Mouse (Mus musculus): ENCODE results near the gene Tuba1c.
A peak's percentile ranks its signal among the peaks of the same experiment; 100 is the strongest.
"Not testable (repeated sequence)": the region's sequence is repeated elsewhere in the genome, so short reads cannot be mapped to it uniquely, and the experiment has no call there.

Tuba1c gene

DNA sequence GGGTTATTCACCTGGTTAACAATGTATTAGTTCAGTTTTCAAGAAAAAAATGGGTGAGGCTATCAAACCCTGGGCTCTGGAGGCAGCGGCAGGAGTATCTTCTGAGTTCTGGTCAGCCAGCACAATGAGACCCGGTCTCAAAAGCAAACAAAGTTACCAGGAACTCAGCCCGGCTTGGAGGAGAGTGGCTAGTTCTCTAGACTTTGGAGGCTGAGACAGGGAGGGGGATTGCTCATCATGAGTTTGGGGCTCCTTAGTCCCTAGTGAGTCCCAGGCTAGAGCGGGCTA lies 1.6 kb downstream of the Tuba1c start:
- DNase-seq, result no peak

DNA sequence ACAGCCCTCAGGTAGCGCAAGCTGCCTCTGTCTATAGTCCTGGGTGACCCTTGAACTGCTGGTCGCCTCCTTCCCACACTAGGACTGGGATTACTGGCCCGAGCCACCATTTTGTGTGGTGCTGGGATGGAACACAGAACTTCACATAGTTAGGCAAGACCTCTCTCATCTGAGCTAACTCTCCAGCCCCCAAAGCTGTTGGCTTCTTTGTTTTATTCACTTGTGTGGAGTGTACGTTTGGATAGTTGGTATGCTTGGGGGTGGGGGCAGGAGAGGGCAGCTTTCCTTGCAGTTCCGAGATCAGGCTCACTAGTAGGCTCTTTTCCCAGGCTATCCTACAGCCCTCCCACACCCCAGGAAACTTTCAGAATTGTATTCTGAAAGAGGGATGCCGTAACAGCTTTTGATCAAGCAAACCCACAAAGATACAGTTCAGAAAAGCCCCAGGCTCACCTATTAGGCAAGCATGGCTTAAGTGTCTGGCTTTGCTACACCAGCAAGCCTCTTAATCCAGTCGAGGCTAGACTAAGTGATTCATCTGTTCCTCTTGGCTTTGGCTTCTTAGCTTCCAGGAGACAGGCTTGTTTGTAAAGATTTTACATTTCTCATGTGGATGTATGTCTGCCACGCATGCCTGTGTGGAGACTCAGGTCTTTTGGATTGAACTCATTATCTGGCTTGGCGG lies 2.5 kb downstream of the Tuba1c start:
- no peak for DNase-seq

DNA sequence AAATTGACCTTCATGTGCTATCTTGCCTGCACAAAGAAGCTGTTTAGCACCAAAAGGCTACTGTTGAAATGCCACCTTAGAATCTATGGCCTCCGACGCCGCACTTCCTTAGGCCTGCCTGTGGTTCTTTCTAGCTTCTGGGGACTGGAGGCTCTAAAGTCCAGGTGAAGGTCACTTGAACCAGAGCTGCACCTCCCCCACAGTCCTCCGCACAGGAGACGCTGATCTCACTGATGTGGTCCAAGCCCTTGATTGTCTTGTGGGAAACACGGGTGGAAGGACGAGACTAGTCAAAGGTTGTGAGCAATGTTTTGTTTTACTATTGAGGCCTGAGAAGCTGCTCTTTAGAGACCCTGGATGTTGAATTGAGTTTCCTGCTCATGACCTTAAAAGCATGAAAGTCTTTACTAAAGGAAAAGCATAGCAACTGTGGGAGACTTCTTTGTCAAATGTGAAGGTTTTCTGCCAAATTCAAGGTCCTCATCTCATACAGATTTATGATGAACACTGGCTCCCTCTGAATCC lies 3.1 kb downstream of the Tuba1c start:
- no peak for DNase-seq

DNA sequence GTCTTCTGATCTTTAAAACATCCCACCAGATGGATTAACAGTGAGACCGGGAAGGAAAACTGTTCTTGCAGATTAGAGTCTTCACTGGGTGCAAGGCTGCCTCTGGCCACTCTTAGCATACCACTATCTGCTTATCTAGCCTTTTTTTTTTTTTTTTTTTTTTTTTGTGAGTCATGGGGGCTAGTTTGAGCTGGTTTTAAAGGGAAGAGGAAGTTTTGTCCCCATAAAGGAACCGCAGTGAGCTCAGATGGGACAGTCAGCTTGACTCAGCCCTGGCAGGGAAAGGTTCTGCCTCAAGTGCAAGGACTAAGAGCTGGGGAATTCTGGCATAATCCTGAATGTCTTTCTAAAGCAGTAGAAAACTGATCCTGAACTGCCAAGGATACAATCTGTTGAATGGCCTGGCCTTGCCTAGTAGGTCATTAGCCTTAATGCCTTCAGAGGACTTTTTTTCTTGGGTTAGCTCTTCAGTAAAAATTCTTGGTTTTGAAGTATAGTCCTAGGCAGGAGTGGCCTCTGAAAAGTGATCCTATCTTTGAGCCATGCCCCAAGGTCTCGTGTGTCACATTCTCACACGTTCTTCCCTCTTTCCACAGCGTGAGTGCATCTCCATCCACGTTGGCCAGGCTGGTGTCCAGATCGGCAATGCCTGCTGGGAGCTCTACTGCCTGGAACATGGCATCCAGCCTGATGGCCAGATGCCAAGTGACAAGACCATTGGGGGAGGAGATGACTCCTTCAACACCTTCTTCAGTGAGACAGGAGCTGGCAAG lies 4.0 kb downstream of the Tuba1c start:
- DNase-seq, result peak; percentile 43

DNA sequence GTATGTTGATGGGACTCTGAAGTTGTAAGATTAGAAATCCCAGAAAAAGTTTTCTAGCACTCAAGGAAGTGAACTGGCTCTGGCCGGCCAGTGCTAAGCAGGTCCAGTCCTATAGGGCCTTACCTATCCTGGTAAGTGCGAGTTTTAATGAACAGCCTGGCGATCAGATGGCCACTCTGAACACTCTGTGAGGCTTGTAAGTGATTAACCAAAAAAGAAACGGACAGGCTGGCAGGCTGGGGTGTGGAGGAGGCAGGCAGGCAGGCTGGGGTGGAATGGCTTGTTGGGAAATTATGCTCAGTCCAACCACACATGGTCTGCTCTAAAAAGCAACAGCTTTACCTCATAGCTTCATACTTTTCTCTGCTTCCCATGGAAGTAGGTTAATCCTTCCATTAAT lies 5.7 kb downstream of the Tuba1c start:
- DNase-seq, result no peak

DNA sequence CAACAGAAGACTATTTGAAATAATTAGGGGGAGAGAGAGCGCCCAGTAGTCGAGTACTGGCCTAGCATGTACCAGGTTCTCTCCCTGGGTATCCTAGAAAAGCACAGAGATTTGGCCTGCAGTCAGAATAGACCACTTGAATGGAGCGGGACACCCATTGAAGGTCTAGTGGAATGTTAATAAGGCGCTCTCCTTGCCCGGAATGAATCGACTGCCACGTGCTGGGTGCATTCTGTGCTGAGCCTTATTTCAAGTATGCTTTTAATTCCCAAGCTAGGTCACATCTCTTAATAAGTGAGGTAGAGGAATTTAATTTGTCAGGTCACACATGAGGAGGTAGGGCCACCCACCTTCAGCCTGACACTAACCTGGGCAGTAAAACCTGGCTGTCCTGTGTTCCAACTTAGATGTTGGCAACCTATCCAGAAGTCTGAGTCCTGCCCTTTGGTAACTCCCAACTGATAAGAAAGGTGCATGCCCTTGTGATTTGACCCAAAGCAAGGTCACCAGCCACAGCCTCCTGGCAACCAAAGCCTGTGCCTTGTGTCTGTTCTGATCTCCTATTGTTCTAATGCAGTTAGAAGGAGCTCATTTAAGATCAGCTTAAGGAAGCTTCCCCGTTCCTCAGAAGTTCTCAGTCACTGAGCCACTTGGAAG lies 6.7 kb downstream of the Tuba1c start:
- no peak for DNase-seq

DNA sequence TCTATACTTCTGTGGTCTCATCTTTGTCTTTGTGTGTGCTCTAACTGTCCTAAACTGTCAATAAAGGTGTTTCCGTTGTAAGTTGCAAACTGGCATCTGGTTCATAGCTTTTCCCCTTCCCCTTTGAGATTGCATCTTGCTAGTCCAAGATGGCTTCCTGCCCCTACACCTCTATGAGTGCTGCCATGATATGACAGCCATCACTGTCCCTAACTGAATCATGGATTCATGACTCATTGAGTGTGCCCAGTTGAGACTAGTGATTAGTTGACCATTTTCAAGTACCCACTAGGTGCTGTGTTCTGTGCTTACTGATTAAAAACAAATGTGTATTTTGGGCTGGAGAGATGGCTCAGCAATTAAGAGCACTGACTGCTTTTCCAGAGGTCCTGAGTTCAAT lies 8.3 kb downstream of the Tuba1c start:
- no peak for DNase-seq

DNA sequence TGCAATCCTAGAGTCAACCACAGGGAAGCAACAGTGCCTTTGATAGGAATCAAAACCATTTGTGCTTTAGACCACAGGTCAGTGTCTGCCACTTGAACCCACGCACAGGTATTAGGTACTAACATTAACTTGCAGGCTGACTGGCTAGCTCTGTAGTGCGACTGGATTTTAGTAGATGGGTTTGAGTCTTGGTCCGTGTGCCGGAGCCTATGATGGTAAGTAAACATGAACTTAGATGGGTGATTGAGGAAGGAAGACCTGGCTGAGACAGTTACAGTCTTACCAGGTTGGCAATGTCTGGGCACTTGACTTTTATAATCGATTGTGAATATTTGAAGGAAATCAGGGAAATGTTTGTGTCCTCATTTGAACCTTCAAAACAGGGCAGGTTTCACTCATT lies 9.1 kb downstream of the Tuba1c start:
- DNase-seq, result no peak

DNA sequence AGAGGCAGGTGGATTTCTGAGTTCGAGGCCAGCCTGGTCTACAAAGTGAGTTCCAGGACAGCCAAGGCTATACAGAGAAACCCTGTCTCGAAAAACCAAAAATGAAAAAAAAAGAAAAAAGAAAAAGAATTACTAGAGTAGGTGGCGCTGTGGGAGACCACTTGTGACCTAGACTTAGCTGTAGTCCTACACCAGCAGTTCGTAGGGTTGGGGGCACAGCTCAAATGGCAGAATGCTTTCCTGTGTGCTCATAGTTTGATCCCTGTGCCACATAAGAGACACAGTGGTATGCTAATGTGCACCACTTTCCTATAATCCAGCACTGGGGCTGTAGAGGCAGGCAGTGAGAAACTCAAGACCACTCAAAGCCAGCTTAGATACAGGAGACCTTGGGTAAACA lies 9.6 kb downstream of the Tuba1c start:
- no peak for DNase-seq

DNA sequence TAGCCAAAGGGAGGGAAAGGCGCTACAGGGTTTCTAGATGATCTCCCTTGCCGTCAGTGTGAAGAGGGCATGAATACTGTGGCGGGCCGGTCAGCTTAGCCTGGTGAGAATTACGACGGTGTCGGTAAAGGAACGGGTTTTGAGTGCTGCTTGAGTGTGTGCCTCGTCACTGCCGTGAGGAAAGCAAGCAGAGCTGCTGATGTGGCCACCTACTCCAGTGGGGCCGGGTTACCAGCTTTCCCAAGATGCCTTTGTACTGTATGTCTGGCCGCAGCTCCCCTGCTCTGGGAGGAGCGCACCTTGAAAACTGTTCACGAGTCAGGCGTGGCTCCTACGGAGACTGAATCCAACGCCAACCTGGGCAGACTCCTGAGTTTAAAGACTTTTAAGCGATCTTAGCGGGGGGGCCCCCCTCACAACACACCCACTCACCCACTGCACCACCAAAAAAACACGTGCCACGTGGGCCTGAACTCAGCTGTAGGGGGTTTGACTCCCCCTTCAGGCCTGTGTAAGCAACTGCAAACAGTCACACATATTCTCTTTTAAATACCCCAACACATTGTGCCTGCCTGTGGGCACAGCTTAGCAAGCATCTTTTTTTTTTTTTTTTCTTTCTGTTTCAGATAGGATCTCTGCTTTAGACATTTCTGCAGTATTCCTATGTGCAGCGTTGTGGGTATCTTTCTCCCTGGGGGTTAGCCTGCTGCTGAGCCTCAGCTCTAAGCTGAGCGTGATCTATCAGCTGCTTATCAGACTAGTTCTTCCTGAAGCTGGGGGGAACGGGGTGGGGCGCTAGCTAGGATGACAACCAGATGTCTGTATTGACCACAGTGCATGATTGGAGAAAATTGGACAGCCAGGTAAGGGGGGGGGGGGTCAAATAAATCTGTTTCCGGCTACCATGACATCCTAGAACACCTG lies 10.6 kb downstream of the Tuba1c start:
- DNase-seq, result peak in 1 of 2 experiments; percentile 19

DNA sequence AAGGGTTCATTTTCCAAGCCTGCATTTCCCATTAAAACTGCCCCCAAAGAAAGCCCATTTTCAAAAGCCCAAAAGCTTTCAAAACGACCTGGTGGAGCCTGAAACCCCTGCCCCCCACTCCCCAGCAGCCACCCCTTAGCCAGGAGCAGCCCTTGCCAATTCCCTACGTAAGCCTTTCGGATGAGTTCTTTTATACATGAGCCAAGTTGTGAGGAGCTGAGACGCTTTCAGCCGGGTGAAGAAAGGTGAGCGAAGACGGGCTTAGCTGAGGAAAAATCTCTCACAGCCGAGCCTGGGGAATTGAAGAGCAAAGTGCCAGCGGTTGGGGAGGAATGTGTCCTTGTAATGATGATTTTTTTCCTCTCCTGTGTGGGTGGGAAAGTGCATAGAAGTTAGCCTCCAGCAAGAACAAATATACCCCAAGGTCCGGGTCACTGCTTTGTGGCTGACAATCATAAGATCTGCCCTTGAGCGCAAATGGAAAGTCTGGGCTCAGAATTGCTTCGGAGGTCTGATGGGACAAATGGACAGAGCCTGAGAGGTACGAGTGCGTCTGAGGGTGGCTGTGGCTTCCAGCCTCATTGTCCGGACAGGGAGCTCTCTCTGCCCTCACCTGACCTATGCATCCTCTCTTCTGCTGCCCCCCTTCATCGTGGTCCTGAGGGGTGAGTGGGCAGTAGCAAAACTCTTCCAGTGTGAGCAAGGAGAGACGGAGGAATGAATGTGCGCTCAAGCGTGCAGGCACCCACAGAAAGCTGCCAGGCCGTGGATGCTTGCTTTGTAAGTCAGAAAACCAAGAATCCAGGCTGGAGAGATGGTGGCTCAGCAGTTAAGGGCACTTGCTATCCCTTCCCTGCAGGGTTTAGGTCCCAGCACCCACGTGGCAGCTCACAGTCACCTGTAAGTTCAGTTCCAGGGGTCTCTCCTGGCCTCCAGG lies 11.5 kb downstream of the Tuba1c start:
- DNase-seq, result peak in 1 of 2 experiments; percentile 22

DNA sequence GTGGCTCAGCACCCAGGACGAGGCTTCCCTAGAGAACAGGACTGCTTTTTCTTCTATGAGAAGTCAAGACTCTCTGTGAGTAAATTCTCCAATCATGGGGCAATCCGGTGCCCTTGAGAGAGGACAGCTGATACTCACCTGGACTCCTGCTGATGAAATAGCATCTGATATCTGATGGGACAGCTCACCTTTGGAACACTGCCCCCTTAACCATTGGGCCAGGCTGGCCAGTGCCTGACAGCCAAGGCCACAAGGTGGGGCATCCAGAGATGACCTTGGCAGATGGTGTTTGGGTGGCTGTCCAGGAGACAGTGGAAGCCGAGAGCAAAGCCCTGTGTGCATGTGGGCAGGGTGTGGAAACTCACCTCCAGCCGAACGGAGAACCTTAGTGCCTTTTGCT lies 12.6 kb downstream of the Tuba1c start:
- no peak for DNase-seq

DNA sequence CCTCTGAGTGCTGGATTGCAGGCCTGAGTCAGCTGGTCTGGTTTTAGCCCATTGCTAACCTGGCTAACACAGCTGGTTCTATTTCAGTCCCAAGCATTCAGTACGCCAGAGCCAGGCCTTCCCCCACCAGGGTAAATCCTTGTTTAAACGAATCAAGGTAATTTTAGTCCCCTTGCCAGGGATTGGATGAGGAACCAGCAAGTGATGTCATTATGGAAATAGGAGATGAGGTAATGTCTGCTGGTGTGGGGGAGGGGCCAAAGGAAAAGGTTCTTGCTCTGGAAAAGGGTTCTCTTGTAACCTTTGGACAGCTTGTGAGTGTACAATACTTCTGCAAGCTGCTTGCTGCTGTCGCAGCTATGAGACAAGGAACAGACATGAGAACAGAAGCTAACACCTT lies 15.2 kb downstream of the Tuba1c start:
- no peak for DNase-seq

DNA sequence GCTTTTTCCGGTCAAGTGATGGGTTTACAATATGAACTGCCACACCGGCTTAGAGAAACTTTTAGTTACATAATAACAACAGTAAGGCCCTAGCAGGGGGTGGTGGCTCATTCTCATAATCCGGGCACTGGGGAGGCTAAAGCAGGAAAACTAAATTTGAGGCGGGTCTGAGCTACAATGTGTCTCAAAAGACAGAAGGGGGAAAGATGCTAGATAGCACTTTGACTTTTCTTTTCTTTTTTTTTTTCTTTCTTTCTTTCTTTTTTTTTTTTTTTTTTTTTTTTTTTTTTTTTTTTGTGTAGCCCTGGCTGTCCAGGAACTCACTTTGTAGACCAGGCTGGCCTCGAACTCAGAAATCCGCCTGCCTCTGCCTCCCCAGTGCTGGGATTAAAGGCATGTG lies 16.0 kb downstream of the Tuba1c start:
- DNase-seq, result not testable (repeated sequence)

DNA sequence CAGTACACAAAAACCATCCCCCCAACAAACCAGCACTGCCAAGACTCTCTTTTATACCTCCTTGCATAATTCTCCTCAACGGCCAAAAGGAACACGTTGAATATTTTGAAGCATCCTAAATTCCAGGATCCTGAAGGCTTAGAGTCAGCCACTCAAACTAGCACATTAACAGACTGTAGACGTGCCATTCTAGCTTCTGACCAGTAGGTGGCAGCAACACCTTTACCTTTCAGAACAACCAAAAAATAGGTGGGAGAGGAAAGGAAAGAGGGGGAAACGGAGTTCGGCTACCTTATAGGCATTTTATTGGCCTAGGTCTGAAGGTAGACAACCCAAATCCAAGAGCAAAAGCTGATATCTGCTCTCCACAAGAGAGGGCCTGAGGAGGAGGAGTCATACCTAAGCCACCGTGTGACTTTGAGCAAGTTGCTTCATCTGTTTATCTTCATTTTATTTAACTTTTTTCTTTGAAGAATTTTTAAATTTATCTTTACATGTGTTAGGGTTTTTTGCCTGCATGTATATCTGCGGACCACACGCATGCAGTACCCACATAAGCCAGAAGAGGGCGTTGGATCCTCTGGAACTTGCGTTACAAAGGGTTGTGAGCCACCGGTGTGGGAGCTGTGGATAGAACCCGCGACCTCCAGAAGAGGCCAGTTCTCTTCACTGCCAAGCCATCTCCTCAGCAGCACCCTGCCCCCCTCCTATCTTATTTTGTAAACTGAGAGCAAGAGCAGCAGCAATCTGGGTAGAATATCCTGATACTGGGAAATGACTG lies 20.0 kb downstream of the Tuba1c start:
- DNase-seq, result peak; percentile 74

DNA sequence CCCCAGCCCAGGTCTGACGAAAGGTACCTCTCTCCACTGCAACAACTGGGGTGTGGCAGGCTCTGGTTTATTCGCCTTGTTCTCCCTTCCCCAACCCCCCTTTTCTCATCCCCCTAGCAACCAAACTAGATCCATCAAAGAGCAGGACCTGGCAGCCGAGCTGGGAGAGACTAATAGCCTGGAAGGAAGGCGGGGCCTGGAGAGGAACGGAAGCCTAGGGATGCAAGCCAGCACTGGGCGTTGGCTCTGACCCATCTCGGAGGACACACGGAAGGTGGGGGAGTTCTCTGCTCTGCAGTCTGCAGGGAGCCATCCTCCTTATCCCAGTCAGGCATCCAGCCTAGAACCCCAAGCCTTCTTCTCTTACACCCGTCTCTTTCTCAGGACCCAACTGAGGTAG lies 23.7 kb downstream of the Tuba1c start:
- peak in 1 of 2 experiments; percentile 68 for DNase-seq

DNA sequence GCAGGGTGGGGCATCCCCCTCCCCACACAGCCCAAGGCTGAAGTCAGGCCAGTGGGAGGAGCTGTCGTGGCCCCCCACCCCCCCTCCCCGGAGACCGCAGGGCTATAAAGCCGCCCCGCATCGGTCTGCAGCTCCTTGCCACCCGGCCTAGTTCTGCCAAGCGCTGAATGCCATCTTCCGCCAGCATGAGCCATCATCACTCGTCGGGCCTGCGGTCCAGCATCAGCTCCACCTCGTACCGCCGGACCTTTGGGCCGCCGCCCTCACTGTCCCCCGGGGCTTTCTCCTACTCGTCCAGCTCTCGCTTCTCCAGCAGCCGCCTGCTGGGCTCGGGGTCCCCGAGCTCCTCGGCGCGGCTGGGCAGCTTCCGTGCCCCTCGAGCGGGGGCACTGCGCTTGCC lies 25.3 kb downstream of the Tuba1c start, which contains the start of gene Prph:
Gene Prph, plus strand, starts transcription at position 135 of the 400 bp plus-strand sequence.
- DNase-seq, result peak in 1 of 2 experiments; percentile 41

DNA sequence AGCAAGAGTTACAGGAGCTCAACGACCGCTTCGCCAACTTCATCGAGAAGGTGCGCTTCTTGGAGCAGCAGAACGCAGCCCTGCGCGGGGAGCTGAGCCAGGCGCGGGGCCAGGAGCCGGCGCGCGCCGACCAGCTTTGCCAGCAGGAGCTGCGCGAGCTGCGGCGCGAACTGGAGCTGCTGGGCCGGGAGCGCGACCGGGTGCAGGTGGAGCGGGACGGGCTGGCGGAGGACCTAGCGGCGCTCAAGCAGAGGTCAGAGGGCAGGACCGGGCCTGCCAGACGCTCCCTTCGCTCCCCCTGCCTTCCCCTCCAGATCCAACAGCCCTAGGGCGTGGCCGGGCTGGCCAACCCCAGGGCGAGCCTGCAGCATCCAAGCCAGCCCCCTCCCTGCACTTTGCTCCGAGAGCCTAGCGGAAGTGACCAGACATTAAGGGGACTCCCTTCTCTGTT lies 25.8 kb downstream of the Tuba1c start:
- DNase-seq, result peak; percentile 55 to 63

DNA sequence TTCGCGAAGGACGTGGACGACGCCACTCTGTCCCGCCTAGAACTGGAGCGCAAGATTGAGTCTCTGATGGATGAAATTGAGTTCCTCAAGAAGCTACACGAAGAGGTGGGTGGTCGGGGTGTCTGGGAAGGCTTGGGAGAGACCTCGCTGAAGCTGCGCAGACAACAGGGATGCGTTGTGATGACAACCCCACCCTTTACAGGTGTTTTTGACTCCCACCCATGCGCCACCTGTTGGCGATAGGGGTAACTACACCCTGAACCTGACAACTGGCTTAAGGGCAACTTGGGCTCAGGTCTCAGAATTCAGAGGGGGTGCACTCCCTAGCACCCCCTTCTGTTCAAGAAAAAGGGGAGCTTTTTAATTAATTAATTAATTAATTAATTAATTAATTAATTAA lies 26.6 kb downstream of the Tuba1c start:
- peak; percentile 41 to 70 for DNase-seq

DNA sequence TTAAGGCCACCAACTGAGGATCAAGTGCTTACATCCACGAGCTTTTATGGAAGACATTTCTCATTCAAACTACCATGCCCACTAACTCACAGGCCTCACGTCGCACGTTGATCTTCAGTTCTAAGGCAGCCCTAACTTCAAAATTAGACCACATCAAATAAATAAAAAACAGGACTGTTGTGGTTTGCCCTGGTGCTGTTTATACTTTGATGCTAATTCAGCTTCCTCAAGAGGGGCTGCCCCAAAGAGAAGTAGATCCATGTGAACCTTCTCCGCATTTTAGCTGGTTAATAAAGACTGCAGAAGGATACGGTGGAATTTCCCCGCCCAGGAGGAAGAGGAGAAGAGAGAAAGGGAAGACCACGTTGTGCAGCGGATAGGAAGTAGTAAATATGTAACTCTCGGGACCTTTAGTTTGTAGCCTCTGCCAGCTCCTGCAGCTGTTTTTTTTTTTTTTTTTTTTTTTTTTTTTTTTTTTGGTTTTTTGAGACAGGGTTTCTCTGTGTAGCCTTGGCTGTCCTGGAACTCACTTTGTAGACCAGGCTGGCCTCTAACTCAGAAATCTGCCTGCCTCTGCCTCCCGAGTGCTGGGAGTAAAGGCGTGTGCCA lies 36.0 kb downstream of the Tuba1c start:
- no peak for DNase-seq

Measured in cerebellum, postnatal 14 days (tissue).